Mouse (Mus musculus): ENCODE measurements around the gene Epor.

Gene Epor

DNA sequence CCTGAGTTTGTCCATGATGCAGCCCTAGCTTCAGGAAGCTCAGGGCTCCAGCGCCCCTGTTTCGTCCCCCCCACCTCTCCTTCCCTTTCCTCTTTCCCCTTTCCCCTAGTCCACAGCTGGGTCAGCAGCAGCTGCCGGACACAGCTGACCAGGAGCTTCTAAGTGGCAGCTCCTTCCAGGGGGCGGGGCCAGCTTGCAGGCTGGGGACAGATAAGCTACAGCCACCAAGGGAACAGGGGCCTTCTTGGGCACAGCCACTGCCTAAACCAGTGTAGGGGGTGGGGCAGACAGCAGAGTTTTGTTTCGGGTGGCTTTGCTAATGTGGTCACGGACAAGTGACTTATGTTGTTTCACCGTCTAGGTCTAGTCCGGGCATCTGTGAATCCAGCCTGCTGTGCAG is at the start of gene Epor:
Gene Epor (minus strand): TSS at position 90 of the 400 bp plus-strand sequence.
- DNase-seq (ENCODE audit: low spot score in 2 of 2), result no peak

- no peak for DNase-seq (ENCODE audit: low spot score in 2 of 2)
Observed at GRCm38 (mm10) chr9:22012731-22013130, 49.4 kb upstream of the Epor start.

GRCm38 (mm10) chr9:22011055-22011454 is 47.7 kb upstream of the Epor start:
- DNase-seq (ENCODE audit: low spot score in 2 of 2), result no peak

DNA sequence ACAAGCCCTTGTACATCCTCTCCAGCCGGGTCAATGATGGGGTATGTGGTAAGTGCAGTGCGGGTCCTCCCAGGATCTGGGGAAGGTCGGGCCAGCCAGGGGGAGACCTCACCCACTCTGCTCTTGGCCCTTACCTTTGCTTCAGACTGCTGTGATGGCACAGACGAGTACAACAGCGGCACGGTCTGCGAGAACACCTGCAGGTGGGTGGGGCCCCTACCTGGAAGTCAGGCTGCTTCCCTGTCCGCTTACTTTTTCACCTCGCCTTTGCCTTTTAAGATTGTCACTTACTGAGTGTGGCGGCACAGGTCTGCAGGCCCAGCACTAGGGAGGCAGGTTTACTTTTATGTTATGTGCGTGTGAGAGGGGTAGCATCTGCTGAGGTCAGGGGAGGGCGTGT is 41.2 kb upstream of the Epor start:
- DNase-seq (ENCODE audit: low spot score in 2 of 2), result no peak

GRCm38 (mm10) chr9:22003163-22003554 is 39.9 kb upstream of the Epor start:
- no peak for DNase-seq (ENCODE audit: low spot score in 2 of 2)

DNA sequence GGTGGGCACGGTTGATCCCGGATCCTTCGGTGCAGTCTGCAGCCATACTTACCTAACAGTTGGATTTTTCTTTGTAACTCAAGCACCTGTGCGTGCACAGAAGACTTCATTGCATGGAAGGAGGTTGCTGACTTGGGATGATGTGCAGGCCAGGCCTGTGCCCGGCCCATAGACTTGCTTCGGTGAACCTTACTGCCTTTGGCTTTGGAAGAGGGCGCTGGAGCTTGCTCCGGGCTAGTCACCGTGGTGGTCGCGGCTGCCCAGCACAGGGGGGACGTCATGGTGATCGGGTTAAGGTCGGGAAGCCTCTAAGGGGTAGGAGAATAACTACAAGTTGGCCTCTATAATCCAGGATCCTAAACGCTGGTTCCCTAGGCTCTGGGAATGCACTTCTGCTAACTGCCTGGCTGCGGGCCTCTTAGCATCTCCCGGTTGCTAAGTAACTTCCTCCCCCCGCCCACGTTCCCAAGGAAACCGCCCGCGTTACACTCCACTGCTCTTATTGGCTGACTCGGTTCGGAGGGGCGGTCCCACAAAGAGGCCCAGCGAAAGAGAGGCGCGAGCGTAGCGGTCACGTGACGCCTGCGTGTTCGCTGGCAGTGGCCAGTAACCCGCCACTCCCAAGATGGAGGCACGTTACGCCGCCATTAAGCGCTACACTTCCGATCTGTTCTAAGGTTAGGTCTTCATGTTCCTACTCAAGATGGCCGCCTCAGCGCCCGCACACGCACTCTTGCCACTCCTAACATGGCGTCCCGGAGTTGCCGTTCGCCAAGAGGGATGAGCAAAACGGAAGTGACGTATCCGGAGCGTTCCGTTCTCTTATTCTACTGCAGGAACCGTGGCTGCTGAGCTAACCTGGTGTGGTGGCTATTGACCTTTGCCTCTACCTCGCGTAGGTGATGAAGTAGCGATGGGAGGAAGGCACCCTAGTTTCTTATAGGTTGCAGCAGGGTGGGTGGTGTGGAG is 39.2 kb upstream of the Epor start, which contains the start of the genes Ccdc151 and Prkcsh:
Gene Ccdc151 (minus strand): TSS at position 441 of the 969 bp plus-strand sequence.
Gene Prkcsh (plus strand): TSS at position 613 of the 969 bp plus-strand sequence.
- DNase-seq (ENCODE audit: low spot score in 2 of 2), result peak; percentile 99

DNA sequence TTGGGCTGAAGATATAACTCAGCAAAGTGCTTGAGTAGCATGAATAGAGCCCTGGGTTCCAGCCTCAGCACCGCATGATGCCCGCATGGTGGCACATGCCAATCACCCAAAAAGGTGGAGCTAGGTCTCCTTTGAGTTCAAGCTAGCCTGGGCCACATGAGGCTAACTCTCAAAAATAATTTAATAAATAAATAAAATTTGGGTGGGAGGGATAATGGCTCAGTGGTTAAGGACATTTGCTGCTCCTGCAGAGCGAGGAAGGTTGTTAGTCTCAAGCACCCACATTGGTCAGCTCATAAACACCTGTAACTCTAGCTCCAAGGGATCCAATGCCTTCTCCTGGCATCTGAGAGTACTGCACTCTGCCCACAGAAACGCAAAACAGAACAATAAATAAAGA is 38.3 kb upstream of the Epor start:
- no peak for DNase-seq (ENCODE audit: low spot score in 2 of 2)

DNA sequence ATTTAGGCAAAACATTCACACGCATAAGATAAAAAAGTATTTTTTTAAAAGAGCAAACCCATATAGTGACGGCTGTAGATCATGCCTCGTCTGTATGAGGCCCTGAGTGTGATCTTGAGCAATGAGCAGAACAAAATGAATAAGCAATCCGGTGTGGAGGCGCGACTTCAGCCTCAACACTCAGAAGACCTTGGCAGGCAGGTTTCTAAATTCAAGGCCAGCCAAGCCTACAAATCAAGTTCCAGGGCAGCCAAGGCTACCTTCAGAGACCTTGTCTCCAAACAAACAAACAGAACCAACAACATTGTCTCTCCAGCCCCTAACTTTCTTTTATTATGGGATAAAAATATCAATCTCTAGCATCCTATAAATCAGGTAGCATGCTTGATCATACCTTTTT is 37.0 kb upstream of the Epor start:
- no peak for DNase-seq (ENCODE audit: low spot score in 2 of 2)

DNA sequence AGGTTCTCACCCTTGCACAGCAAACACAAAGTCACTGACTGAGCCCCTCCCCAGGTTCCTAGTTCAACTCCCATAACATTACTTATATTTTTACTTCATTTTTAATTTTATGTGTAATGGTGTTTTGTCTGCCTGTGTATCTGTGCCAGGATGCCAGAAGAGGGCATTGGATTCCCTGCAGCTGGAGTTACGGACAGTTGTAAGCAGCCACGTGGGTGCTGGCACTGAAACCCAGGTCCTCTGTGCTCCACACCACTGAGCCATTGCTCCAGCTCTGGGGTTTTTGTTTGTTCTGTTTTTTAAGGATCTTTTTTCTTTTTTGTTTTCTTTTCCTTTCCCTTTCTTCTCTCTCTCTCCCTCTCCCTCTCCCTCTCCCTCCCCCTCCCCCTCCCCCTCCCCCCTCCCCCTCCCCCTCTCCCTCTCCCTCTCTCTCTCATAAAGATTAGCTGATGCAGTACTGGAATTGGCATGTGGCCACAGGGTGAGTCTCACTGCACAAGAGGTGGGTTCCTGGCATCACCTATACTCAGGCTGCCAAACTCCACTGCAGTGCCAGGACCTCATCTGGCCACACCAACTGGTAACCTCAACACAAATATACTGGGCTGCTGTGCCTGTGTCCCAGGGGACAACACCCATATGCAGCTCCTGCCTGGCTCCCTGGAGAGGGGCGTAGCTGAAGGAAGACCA is 33.0 kb upstream of the Epor start:
- DNase-seq (ENCODE audit: low spot score in 2 of 2), result no peak

DNA sequence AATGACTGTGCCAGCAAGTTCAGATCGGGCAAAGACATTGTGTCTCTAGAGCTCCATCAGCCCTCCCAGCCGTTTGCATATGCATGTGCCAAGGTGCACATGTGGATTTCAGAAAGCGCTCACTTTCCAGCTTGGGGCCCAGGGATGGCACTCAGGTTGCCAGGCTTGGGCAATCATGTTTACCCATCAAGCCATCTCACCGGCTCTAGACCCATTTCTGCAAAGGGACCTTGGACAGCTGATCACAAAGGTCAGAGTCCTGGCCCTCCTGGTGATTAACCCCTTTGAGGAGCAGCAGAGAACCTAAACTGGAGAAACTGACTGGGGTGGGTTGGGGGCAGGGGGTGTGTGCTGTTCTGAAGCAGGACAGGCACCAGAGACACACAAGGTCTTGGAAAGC is 28.9 kb upstream of the Epor start:
- no peak for DNase-seq (ENCODE audit: low spot score in 2 of 2)

DNA sequence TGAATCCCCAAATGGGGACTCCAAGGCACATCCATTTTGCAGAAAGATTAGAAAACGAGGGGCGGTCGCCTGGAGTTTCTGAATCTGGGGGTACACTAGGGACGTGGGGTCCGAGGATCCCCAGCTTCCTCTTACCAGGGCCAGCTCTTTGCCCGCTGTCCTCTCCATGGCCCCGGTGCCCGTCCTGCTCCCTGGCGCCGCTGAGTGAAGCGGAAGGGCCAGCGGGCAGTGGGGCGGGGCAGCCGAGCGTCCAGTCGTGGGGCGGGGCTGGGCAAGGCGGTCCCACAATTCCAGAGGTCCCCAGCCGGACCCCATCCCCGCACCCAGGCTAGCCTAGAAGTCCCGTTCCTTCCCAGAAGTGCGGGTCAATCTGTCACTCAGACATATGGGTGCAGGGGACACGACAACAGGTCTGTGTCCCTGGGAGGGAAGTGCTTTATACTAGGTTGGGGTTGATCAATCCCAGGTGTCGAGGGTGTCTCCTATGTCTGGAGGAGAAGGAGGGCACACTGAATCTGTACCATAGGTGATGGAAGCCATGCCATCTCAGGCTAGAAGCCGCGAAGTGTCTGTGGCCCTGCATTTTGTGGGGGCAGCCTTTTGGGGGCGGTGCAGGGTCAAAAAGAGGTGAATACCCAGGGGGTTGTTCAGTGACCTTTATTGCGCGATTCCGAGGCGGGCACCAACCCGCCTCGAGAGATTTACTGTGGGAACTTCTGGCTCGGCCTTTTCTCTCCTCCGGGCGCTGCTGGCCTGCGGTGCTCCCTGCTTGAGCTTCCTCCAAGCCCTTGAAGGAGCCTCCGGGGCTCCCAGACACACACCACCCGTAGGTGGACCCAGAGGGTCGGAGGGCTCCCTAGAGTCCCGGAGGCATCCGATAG is 26.2 kb upstream of the Epor start, which contains the start of gene Rgl3:
Gene Rgl3 (minus strand): TSS at position 217 of the 881 bp plus-strand sequence.
- DNase-seq (ENCODE audit: low spot score in 2 of 2), result no peak

DNA sequence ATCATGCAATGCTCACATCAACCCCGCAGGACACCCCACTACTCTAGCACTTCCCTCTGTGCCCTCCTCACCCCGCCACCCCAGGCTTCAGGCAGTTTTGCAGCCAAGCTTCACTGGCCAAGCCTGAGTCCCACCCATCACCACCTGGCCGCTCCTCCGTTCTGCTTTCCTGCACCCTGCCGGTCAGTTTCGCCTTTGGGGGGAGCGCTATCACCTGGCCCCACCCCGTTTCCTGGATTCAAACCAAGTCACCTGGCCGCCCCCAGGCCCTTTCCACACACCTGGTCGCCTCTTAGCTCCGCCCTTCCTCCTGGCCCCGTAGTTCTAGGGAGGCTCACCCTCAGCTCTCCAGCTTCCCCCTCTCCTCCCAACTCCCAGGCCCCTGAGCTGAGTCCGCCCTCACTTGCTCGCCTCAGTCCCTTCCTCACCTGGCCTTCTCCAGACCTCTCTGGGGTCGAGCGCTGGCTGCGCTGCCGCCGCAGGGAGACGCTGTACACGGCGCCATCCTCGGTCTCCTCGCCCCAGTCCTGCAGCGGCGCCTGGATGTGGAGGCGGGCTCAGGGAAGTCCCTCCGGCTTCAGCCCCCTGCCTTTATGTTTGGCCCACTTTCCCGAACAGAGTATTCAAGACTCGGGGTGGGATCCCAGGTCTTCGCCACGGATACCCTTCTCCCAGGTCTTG is 25.3 kb upstream of the Epor start:
- DNase-seq (ENCODE audit: low spot score in 2 of 2), result no peak

- no peak for DNase-seq (ENCODE audit: low spot score in 2 of 2)
Observed at GRCm38 (mm10) chr9:21987592-21988342, 24.5 kb upstream of the Epor start.

- DNase-seq (ENCODE audit: low spot score in 2 of 2), result no peak
Observed at GRCm38 (mm10) chr9:21983911-21984310, 20.6 kb upstream of the Epor start.

GRCm38 (mm10) chr9:21978398-21979128 is 15.3 kb upstream of the Epor start:
- no peak for DNase-seq (ENCODE audit: low spot score in 2 of 2)

DNA sequence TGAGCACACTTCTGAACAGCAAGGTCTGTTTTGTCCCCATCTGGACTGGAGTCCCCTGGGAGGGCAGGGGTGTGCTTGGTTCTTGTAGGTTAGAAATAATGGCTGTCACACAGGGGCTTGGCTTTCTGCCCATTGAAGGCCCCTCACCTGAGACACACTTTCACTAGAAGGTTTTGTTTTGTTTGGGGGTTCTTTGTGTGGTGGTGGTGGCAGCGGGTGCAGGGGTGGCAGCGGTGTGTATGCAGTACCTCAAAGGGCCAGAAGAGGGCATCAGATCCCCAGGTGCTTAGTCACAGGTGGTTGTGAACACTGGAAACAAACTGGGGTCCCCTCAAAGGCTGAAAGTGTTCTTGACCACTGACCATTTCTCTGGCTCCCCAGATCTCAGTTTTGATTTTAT is 14.7 kb upstream of the Epor start:
- DNase-seq (ENCODE audit: low spot score in 2 of 2), result no peak

DNA sequence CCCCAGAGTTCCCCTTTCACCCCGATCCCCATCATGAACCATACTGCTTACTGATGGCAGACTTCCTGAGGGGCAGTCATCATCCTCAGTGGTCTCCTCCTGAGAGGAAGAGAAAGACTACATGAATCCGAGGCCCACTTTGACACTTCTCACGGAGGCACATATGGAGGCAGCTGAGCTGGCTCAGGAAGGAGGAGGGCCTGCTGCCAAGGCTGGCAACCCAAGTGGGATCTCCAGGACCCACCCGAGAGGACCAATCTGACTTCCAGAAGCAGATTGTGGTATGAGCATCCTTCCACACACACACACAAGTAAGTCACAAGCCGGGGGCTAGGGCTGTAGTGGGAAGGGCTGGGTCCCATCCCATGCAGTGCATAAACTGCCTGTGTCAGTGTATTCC is 14.0 kb upstream of the Epor start:
- DNase-seq (ENCODE audit: low spot score in 2 of 2), result no peak

DNA sequence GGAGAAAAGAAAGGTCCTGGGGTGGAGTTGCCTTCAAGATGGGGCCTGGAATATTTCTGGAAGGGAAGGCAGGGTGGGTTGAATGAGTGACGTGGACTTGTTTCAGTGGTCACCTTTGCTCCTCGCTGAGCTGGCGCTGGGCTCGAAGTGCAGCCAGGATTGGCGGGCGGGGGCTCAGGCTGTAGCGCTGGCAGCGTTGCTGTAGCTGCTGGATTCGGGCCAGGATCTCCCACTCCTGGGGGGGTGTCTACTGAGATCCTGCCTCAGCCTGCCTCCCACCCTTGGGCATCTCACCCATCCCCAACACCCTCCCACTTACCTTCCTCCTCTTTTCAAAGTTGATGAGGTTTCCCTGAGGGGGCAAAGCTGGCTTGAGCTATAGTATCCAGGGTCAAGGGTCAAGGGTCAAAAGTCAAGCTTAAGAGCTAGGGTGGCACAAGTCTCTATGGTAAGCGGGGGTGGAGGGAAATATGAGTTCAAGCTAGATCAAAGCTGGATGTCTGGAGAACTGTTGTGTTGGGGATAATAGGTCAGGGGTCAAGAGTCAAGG is 13.4 kb upstream of the Epor start:
- DNase-seq (ENCODE audit: low spot score in 2 of 2), result no peak

DNA sequence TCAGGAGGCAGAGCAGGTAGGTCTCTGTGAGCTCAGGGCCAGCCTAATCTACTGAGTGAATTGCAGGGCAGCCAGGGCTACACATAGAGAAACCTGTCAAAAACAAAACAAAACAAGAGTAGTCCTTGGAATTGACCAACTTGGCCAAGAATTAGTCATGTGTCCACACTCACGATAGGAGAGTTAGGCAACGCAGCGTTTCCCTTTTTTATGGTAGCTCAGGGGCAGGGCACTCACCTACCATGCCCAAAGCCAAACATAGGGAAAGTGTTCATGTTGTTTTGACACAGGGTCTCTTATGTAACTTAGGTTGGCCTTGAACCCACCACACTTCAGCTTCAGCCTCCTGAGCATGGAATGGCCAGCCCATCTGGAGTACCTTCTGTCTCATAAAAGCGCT is 6.0 kb upstream of the Epor start:
- no peak for DNase-seq (ENCODE audit: low spot score in 2 of 2)

Data from frontal cortex, postnatal 36 days (tissue).